Mouse (Mus musculus) retina, embryonic 14.5 days (tissue): ENCODE results near the gene Slc51a.
"Not testable (repeated sequence)": the region's sequence is repeated elsewhere in the genome, so short reads cannot be mapped to it uniquely, and the experiment has no call there.

ENCODE experiments used
- DNase-seq: peaks from one replicate; pipeline ENCODE4 v3.0.0-alpha.2; 2015; ENCODE audit warnings: low spot score

Gene Slc51a

GRCm38 (mm10) chr16:32468488-32468887 lies 19.2 kb downstream of the Slc51a start:
- DNase-seq: no peak

GRCm38 (mm10) chr16:32464908-32465307 lies 22.8 kb downstream of the Slc51a start:
- no peak for DNase-seq

GRCm38 (mm10) chr16:32463426-32463825 lies 24.3 kb downstream of the Slc51a start:
- no peak for DNase-seq

- DNase-seq: no peak
Observed at GRCm38 (mm10) chr16:32462950-32463349, 24.7 kb downstream of the Slc51a start.

- DNase-seq: no peak
Observed at GRCm38 (mm10) chr16:32461713-32462112, 26.0 kb downstream of the Slc51a start.

GRCm38 (mm10) chr16:32460518-32460917 lies 27.2 kb downstream of the Slc51a start:
- no peak for DNase-seq

- DNase-seq: peak; percentile 71
Observed at GRCm38 (mm10) chr16:32457589-32458386, 29.9 kb downstream of the Slc51a start.

- DNase-seq: no peak
Observed at GRCm38 (mm10) chr16:32456761-32457160, 30.9 kb downstream of the Slc51a start.

GRCm38 (mm10) chr16:32456086-32456485 lies 31.6 kb downstream of the Slc51a start:
- DNase-seq: no peak

- no peak for DNase-seq
Observed at GRCm38 (mm10) chr16:32454646-32455045, 33.0 kb downstream of the Slc51a start.

GRCm38 (mm10) chr16:32453102-32453501 lies 34.6 kb downstream of the Slc51a start:
- DNase-seq: no peak

- no peak for DNase-seq
Observed at GRCm38 (mm10) chr16:32450133-32450532, 37.5 kb downstream of the Slc51a start.

- no peak for DNase-seq
Observed at GRCm38 (mm10) chr16:32449665-32450064, 38.0 kb downstream of the Slc51a start.

GRCm38 (mm10) chr16:32446563-32447138 lies 41.0 kb downstream of the Slc51a start:
- DNase-seq: no peak

- no peak for DNase-seq
Observed at GRCm38 (mm10) chr16:32445558-32445957, 42.1 kb downstream of the Slc51a start.

GRCm38 (mm10) chr16:32444615-32445014 lies 43.1 kb downstream of the Slc51a start:
- not testable (repeated sequence) for DNase-seq

- DNase-seq: no peak
Observed at GRCm38 (mm10) chr16:32441432-32441831, 46.2 kb downstream of the Slc51a start.

- no peak for DNase-seq
Observed at GRCm38 (mm10) chr16:32437266-32437665, 50.4 kb downstream of the Slc51a start.

- DNase-seq: no peak
Observed at GRCm38 (mm10) chr16:32436657-32437056, 51.0 kb downstream of the Slc51a start.

GRCm38 (mm10) chr16:32434691-32435090 lies 53.0 kb downstream of the Slc51a start:
- no peak for DNase-seq

- no peak for DNase-seq
Observed at GRCm38 (mm10) chr16:32434066-32434465, 53.6 kb downstream of the Slc51a start.

- no peak for DNase-seq
Observed at GRCm38 (mm10) chr16:32433138-32433537, 54.5 kb downstream of the Slc51a start.

GRCm38 (mm10) chr16:32431926-32432325 lies 55.8 kb downstream of the Slc51a start:
- peak; percentile 1 for DNase-seq
